Mouse (Mus musculus) olfactory bulb, adult 2 months (tissue): ENCODE results near the gene Sbk1. TPM values are rescaled to one million over a fixed set of nuclear protein-coding genes. Genes with fewer than 3 reads are reported as not detected.
"Not testable (repeated sequence)": the region's sequence is repeated elsewhere in the genome, so short reads cannot be mapped to it uniquely, and the experiment has no call there.

Source experiments
- H3K27ac ChIP-seq: fragments of 200-500 bp; 2 replicates; pipeline ENCODE4 v1.5.1; 2012; ENCODE audit warnings: low read depth, low read length; ENCODE audit not compliant: insufficient read depth
- H3K4me1 ChIP-seq: fragments of 200-500 bp; 2 replicates; pipeline ENCODE4 v1.6.1; 2012; ENCODE audit warnings: low read length; ENCODE audit not compliant: control insufficient read depth, insufficient read depth
- H3K4me3 ChIP-seq: fragments of 200-500 bp; 2 replicates; pipeline ENCODE4 v1.5.1; 2012; ENCODE audit warnings: mild to moderate bottlenecking, low read depth, low read length, moderate library complexity; ENCODE audit not compliant: insufficient read depth
- CTCF ChIP-seq: fragments of 200-500 bp; IDR thresholded peaks from 2 replicates; pipeline ENCODE4 v1.5.1; 2012; ENCODE audit warnings: low read depth, mild to moderate bottlenecking, low read length, moderate library complexity; ENCODE audit not compliant: insufficient read depth
- POLR2A ChIP-seq: fragments of 200-500 bp; IDR thresholded peaks from 2 replicates; pipeline ENCODE4 v1.6.1; 2012; ENCODE audit warnings: mild to moderate bottlenecking, low read depth, low read length, moderate library complexity; ENCODE audit not compliant: insufficient read depth
- WGBS: fragments of 180-500 bp; shearing (Covaris S2); methylation state at CpG from one replicate; pipeline ENCODE4 v1.1.7; 2018; 5-methylcytosine and 5-hydroxymethylcytosine counted together
- polyA plus RNA-seq: library from polyadenylated mRNA; stranded (reverse); fragments of >200 nt; gene quantifications from 2 replicates; pipeline ENCODE4 v1.2.4, GENCODE M21; 2012; ENCODE audit warnings: low replicate concordance; ENCODE audit not compliant: missing spikeins, insufficient read depth, insufficient read length

Sbk1 gene
- polyA plus RNA-seq, 1 experiment: not detected

DNA sequence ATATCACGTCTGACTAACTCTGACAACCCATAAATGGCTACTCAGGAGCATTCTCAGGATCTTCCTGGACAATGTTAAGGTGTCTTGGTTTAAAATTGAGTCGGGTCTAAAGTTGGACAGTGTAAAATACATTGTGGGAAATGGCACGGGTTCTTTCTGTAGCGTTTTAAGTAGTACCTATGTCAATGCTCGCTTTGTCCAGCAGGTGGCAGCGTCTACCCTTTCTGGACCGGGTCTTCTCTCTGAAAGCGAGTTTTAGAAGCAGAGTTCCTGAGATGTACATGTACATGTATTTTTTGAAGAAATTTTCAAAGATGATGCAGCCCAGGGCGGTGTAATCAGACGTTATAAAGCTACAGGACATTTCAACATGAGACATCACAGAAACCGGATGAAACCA is 51.3 kb downstream of the Sbk1 start:
- no peak overlapping the region for H3K4me3 ChIP-seq
- WGBS: 7% methylated on average over 11 of the region's 11 CpGs
- TF ChIP-seq CTCF (no peak), POLR2A (no peak)
- H3K27ac ChIP-seq: no peak overlapping the region
- H3K4me1 ChIP-seq: no peaks in the 10 kb centered on the region

DNA sequence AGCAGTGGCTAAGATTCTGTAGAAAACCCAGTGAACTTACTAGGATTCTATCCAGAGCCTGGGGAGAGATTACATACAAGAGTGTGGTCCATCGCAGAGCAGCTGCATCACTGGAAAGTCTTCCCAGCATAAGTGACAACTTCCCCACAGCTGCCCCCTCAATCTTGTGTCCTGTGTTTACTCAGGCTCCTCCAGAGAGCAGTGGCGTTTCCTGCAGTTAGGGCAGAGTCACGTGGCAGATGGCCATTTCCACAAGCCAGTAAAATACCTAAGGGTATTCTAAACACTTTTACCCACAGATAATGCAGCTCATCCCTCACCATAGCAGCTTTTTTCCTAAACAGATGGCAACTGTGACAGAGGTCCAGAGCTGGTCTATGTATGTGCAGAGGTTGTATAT is 52.4 kb downstream of the Sbk1 start:
- WGBS: 39% methylated on average over 3 of the region's 3 CpGs

DNA sequence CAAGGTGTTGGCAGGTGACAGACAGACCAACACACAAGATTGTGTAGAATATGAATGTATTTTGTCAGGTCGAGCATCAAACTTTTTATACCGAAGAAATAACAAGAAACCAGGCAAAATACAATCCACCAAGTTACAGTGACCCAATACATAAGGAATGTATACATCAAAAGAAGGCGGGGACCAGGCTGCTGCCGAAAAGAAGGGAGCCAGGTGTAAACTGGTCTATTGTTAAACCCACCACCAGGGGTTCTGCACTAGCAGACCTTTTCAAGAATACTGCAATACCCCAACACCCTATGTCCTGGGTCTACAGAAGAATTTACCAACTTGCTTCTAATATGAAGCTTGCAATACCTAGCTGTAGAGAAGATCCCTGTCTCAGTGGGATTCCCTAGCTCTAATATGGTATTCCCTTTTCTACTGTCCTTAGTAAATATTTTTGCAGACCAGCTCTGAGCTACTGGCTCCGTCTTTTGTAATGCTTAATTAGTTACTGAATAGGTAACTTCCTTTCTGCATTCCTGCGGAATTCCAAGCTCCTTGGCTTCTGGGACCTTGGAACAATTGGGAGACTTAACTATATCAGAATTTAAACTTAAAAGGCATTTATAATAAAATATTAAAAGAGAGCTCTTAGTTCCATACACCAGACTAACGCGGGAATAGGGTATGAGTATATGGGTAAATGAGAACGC is 53.3 kb downstream of the Sbk1 start:
- 13% methylated on average over 9 of the region's 9 CpGs for WGBS

More for the DNA sequence above, 52.4 kb downstream of the Sbk1 start:
- TF ChIP-seq CTCF: no peak
- no peak for TF ChIP-seq POLR2A
- Histone ChIP-seq H3K4me1 (no peaks in the 10 kb centered on the region), H3K27ac (no peak overlapping the region), H3K4me3 (no peak overlapping the region)

DNA sequence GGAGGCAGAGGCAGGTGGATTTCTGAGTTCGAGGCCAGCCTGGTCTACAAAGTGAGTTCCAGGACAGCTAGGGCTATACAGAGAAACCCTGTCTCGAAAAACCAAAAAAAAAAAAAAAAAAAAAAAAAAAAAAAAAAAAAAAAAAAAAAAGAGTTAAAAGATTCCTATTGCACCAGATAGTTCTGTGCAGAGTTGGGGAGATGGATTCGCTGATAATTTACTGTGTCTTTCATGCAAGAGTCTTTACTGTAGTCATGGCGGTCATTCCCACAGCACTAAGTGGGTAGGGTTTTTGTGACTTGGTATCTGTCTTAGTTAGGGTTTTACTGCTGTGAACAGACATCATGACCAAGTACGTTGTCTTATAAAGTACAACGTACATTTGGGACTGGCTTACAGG is 56.4 kb downstream of the Sbk1 start:
- H3K4me1 ChIP-seq, H3K4me3 ChIP-seq, H3K27ac ChIP-seq: not testable (repeated sequence)
- WGBS: 84% methylated on average over 5 of the region's 6 CpGs

More for the DNA sequence above, 53.3 kb downstream of the Sbk1 start:
- not testable (repeated sequence) for H3K4me1 ChIP-seq, H3K4me3 ChIP-seq, H3K27ac ChIP-seq

DNA sequence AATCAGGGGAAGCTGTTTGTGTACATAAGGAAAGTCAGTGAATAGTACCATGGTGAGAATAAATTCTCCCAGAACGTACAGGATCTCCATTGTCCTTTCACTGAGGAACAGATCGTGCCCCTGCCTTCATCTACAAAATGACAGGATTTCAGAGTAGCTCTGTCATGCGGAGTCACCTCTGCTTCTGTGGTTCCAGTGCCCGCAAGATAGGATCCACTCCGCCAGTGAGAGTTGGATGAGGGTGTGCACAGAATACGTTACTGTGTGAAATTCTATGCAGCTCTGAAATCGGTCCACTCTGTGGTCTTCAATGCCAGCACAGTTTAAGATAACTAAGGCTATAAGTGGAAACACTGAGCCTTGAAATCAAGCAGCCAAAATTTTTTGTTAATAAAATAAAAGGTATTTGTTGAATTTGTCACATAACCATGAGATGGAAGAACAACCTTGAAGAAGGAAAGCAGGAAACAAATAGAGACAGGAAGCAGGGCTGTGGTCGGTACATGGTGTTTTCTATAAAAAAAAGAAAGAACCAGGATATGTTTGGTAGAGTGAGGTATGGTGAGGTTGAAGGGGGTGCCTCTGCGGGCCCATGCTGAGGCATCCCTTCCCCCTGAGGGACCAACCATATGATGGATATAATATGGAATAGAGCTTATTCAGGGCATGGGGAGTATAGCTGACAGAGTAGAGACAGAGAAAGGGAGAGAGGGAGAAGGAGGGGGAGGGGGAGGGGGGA is 57.7 kb downstream of the Sbk1 start:
- 82% methylated on average over 9 of the region's 9 CpGs for WGBS
- TF ChIP-seq POLR2A (no peak), CTCF (no peak)
- Histone ChIP-seq H3K27ac (no peak overlapping the region), H3K4me3 (no peak overlapping the region), H3K4me1 (no peaks in the 10 kb centered on the region)

DNA sequence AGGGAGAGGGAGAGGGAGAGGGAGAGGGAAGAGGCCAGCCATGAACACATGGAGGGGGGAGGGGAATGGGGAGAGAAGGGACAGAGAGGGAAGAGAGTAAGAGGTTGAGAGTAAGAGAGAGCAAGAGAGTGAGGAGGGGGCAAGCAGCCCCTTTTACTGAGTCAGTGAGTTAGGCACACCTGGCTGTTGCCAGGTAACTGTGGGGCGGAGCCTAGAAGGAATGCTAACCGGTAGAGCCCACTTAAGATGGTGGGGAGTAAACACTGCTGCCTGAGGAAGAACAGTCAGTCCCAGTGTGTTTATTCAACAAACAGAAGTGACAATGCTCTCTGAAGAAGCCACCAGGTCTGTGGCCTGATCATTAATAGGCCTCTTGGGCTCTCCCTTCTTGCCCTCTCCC is 58.3 kb downstream of the Sbk1 start:
- TF ChIP-seq CTCF (no peak), POLR2A (no peak)
- H3K4me3 ChIP-seq: no peak overlapping the region
- WGBS: 72% methylated on average over 2 of the region's 2 CpGs
- no peaks in the 10 kb centered on the region for H3K4me1 ChIP-seq
- no peak overlapping the region for H3K27ac ChIP-seq

DNA sequence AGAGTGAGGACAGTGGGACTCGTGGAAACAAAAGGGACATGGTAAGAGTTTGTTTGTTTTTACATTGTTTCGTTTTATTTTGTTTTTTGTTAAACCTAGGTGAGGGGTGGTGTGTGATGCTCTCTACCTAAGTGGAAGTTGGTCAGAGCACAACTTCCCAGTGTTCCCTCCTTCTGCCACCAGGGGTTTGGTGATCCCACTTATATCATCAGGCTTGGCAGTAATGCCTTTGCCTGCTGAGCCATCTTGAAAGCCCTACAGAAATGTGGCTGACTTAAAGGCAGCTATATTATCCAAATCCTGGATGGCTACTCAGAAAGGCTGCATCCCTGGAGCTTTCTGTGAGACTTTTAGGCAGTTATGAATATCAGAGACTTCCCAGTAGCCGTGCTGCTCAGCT is 60.3 kb downstream of the Sbk1 start:
- WGBS: 74% methylated on average over 3 of the region's 3 CpGs
- Histone ChIP-seq H3K27ac (no peak overlapping the region), H3K4me1 (no peaks in the 10 kb centered on the region), H3K4me3 (no peak overlapping the region)
- TF ChIP-seq POLR2A (no peak), CTCF (no peak)

DNA sequence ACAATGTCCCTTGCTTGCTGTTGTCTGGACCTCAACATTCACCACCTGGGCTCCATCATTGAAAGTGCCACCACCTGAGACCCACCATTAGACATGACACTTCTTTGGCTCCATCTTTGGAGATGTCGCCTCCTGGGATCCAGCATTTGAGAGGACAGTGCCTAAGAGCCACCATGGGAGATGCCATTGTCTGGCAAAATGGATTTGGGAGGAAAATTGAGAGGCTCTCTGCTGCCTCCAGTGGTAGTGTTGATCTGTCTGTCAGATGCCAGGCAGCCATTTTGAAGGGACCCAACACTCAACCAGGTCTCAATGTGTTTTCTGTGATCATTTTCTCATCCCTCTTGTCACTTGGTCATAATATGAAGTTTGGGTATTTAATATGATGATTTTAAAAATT is 63.1 kb downstream of the Sbk1 start:
- no peak overlapping the region for H3K27ac ChIP-seq
- H3K4me1 ChIP-seq: no peaks in the 10 kb centered on the region
- TF ChIP-seq POLR2A (no peak), CTCF (no peak)
- WGBS: 100% methylated on average over 1 of the region's 1 CpGs
- no peak overlapping the region for H3K4me3 ChIP-seq

DNA sequence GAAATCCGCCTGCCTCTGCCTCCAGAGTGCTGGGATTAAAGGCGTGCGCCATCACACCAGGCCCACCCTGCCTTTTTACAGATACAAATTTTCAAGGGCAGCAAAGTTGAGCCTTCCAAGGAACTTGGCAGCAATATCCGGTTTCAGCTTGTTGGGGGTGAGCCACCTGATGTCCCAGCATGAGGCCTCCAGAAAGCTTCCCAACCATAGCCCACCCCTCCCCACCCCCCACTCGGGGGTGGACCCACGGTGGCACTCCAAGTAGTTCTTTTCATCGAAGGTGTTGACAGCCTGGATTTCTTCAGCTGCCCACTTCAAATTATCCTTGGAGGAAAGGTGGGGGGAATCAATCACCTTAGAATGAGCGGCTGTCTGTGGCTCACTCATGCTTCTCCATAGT is 66.5 kb downstream of the Sbk1 start:
- 78% methylated on average over 8 of the region's 8 CpGs for WGBS
- H3K4me1 ChIP-seq: no peaks in the 10 kb centered on the region
- no peak overlapping the region for H3K27ac ChIP-seq
- TF ChIP-seq POLR2A (no peak), CTCF (no peak)
- no peak overlapping the region for H3K4me3 ChIP-seq
